Mouse (Mus musculus): Measurements from ENCODE around the gene Nfkb1. TPM values are rescaled to one million over a fixed set of nuclear protein-coding genes. Genes with fewer than 3 reads are reported as not detected.
A peak's percentile ranks its signal among the peaks of the same experiment; 100 is the strongest.

The Nfkb1 gene
- polyA plus RNA-seq, 1 experiment from 2014 or later: 18.9 TPM

GRCm38 (mm10) chr3:135607660-135608473, 83.5 kb downstream of the Nfkb1 start:
- H3K9me3 ChIP-seq (replicated peaks; ENCODE audit: control insufficient read depth, low read length): no peaks in the 10 kb centered on the region
- WGBS: 93% methylated on average over 24 of the region's 24 CpGs
- no peaks in the 10 kb centered on the region for H3K27me3 ChIP-seq (ENCODE audit: control insufficient read depth, insufficient read depth, low read length)
- no peak overlapping the region for H3K27ac ChIP-seq (replicated peaks; ENCODE audit: low read depth, low read length)
- no peak for DNase-seq (ENCODE audit: low spot score)
- no peak overlapping the region for H3K4me2 ChIP-seq (ENCODE audit: low read depth, low read length)
- no peaks in the 10 kb centered on the region for H3K4me1 ChIP-seq (ENCODE audit: control insufficient read depth, insufficient read depth, low read length)
- no peak overlapping the region for H3K4me3 ChIP-seq (ENCODE audit: low read depth, low read length)
- no peak for ATAC-seq (replicated peaks; ENCODE audit: insufficient number of reproducible peaks, low FRiP score, low TSS enrichment, low read depth)
- H3K36me3 ChIP-seq (replicated peaks; ENCODE audit: control insufficient read depth, insufficient read depth, low read depth, low read length): no peaks in the 10 kb centered on the region; the same call in none of the 2 replicates
- no peak overlapping the region for H3K9ac ChIP-seq (replicated peaks; ENCODE audit: low read length)

DNA sequence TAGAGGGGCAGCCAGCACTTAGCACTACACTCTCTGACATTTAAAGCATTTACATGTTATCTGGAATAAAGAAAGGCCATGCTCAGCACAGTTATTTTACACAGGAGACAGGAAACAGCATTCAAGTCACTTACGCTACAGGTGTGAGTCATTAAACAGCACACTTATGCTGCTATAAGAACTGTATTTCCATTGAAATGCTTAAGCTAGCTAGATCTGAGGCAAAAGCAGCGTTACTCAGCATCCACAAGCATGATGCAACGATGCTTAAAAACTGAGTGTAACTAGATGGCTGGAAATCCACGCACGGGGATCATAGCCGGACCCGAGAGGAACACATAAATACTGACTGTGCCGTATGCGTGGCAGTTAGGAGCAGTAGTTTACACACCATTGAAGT, 84.3 kb downstream of the Nfkb1 start:
- no peaks in the 10 kb centered on the region for H3K27me3 ChIP-seq (ENCODE audit: control insufficient read depth, insufficient read depth, low read length)
- WGBS: 93% methylated on average over 9 of the region's 9 CpGs
- no peak for ATAC-seq (replicated peaks; ENCODE audit: insufficient number of reproducible peaks, low FRiP score, low TSS enrichment, low read depth)

GRCm38 (mm10) chr3:135606592-135606991, 84.8 kb downstream of the Nfkb1 start:
- Histone ChIP-seq H3K4me1 (ENCODE audit: control insufficient read depth, insufficient read depth, low read length) (no peaks in the 10 kb centered on the region), H3K27me3 (ENCODE audit: control insufficient read depth, insufficient read depth, low read length) (no peaks in the 10 kb centered on the region), H3K36me3 (replicated peaks; ENCODE audit: control insufficient read depth, insufficient read depth, low read depth, low read length) (no peaks in the 10 kb centered on the region; the same call in none of the 2 replicates), H3K4me3 (ENCODE audit: low read depth, low read length) (no peak overlapping the region), H3K4me2 (ENCODE audit: low read depth, low read length) (no peak overlapping the region), H3K9me3 (replicated peaks; ENCODE audit: control insufficient read depth, low read length) (no peaks in the 10 kb centered on the region), H3K9ac (replicated peaks; ENCODE audit: low read length) (no peak overlapping the region), H3K27ac (replicated peaks; ENCODE audit: low read depth, low read length) (no peak overlapping the region)
- WGBS: 88% methylated on average over 8 of the region's 8 CpGs
- ATAC-seq (replicated peaks; ENCODE audit: insufficient number of reproducible peaks, low FRiP score, low TSS enrichment, low read depth) (no peak), DNase-seq (ENCODE audit: low spot score) (no peak)

More for the DNA sequence above, 84.3 kb downstream of the Nfkb1 start:
- Histone ChIP-seq H3K9me3 (replicated peaks; ENCODE audit: control insufficient read depth, low read length) (no peaks in the 10 kb centered on the region), H3K4me1 (ENCODE audit: control insufficient read depth, insufficient read depth, low read length) (no peaks in the 10 kb centered on the region), H3K27ac (replicated peaks; ENCODE audit: low read depth, low read length) (no peak overlapping the region), H3K9ac (replicated peaks; ENCODE audit: low read length) (no peak overlapping the region), H3K4me2 (ENCODE audit: low read depth, low read length) (no peak overlapping the region), H3K4me3 (ENCODE audit: low read depth, low read length) (no peak overlapping the region), H3K36me3 (replicated peaks; ENCODE audit: control insufficient read depth, insufficient read depth, low read depth, low read length) (no peaks in the 10 kb centered on the region; the same call in none of the 2 replicates)
- DNase-seq (ENCODE audit: low spot score): no peak

DNA sequence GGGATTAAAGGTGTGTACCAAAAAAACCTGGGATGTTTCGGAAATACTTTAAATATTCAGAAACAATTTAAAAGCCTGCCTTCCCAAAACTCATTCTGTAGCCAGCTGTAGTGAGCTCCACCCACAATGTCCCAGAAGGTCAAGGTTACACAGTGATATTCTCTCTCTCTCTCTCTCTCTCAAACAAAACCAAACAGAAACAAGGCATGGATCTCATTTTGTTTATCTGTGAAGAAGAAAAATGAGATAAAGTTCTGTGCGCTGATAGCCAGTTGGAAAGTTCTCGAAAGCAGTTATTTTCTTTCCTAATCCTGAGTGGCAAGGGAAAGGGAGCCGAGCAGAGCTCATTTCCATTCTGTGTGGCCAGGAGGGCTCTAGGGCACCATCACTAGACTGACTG, 85.9 kb downstream of the Nfkb1 start:
- Histone ChIP-seq H3K4me2 (ENCODE audit: low read depth, low read length) (no peak overlapping the region), H3K27me3 (ENCODE audit: control insufficient read depth, insufficient read depth, low read length) (no peaks in the 10 kb centered on the region), H3K27ac (replicated peaks; ENCODE audit: low read depth, low read length) (no peak overlapping the region), H3K9me3 (replicated peaks; ENCODE audit: control insufficient read depth, low read length) (no peaks in the 10 kb centered on the region), H3K4me1 (ENCODE audit: control insufficient read depth, insufficient read depth, low read length) (no peaks in the 10 kb centered on the region), H3K4me3 (ENCODE audit: low read depth, low read length) (no peak overlapping the region), H3K9ac (replicated peaks; ENCODE audit: low read length) (no peak overlapping the region), H3K36me3 (replicated peaks; ENCODE audit: control insufficient read depth, insufficient read depth, low read depth, low read length) (no peaks in the 10 kb centered on the region; the same call in none of the 2 replicates)
- DNase-seq (ENCODE audit: low spot score): no peak
- 89% methylated on average over 4 of the region's 4 CpGs for WGBS
- no peak for ATAC-seq (replicated peaks; ENCODE audit: insufficient number of reproducible peaks, low FRiP score, low TSS enrichment, low read depth)

DNA sequence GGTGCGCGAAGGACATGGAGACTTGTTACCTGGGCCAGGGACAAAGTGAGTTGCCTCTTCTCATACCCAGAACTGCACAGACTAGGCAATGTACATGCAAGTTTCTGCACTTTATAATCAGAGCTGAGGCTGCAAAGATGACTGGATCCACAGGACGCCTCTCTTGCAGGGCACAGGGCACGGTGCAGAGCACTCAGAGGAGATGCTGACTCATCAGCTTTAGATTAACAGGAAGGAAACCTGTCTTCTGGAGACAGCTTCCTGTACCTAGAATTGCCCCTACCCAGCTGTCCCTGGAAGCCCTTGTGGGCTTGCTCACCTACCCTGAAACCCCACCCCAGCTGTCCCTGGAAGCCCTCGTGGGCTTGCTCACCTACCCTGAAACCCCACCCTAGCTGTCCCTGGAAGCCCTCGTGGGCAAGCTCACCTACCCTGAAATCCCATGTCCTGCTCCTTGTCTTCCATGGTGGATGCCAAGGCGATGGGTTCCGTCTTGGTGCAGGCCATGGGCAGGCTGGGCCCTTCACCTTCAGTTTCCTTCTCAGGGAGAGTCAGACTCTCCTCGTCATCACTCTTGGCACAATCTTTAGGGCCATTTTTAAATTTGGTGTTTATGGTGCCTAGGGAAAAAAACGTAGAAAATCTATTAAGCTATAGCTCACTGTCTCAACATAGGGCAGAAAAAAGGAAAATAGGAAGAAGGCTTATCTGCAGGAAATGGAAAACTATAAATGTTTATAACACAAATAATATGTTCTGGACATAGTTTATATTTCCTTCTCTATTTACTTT, 86.5 kb downstream of the Nfkb1 start:
- ATAC-seq (replicated peaks; ENCODE audit: insufficient number of reproducible peaks, low FRiP score, low TSS enrichment, low read depth) (no peak), DNase-seq (ENCODE audit: low spot score) (no peak)
- 88% methylated on average over 10 of the region's 10 CpGs for WGBS
- Histone ChIP-seq H3K27me3 (ENCODE audit: control insufficient read depth, insufficient read depth, low read length) (no peaks in the 10 kb centered on the region), H3K9ac (replicated peaks; ENCODE audit: low read length) (no peak overlapping the region), H3K9me3 (replicated peaks; ENCODE audit: control insufficient read depth, low read length) (no peaks in the 10 kb centered on the region), H3K4me2 (ENCODE audit: low read depth, low read length) (no peak overlapping the region), H3K4me3 (ENCODE audit: low read depth, low read length) (no peak overlapping the region), H3K36me3 (replicated peaks; ENCODE audit: control insufficient read depth, insufficient read depth, low read depth, low read length) (no peaks in the 10 kb centered on the region; the same call in none of the 2 replicates), H3K27ac (replicated peaks; ENCODE audit: low read depth, low read length) (no peak overlapping the region), H3K4me1 (ENCODE audit: control insufficient read depth, insufficient read depth, low read length) (no peaks in the 10 kb centered on the region)

GRCm38 (mm10) chr3:135602731-135603130, 88.6 kb downstream of the Nfkb1 start:
- WGBS: 84% methylated on average over 10 of the region's 10 CpGs
- Histone ChIP-seq H3K4me2 (ENCODE audit: low read depth, low read length) (no peak overlapping the region), H3K4me1 (ENCODE audit: control insufficient read depth, insufficient read depth, low read length) (no peaks in the 10 kb centered on the region), H3K9me3 (replicated peaks; ENCODE audit: control insufficient read depth, low read length) (no peaks in the 10 kb centered on the region), H3K27me3 (ENCODE audit: control insufficient read depth, insufficient read depth, low read length) (no peaks in the 10 kb centered on the region), H3K27ac (replicated peaks; ENCODE audit: low read depth, low read length) (no peak overlapping the region), H3K4me3 (ENCODE audit: low read depth, low read length) (no peak overlapping the region), H3K9ac (replicated peaks; ENCODE audit: low read length) (no peak overlapping the region), H3K36me3 (replicated peaks; ENCODE audit: control insufficient read depth, insufficient read depth, low read depth, low read length) (no peaks in the 10 kb centered on the region; the same call in none of the 2 replicates)
- DNase-seq (ENCODE audit: low spot score) (no peak), ATAC-seq (replicated peaks; ENCODE audit: insufficient number of reproducible peaks, low FRiP score, low TSS enrichment, low read depth) (no peak)

DNA sequence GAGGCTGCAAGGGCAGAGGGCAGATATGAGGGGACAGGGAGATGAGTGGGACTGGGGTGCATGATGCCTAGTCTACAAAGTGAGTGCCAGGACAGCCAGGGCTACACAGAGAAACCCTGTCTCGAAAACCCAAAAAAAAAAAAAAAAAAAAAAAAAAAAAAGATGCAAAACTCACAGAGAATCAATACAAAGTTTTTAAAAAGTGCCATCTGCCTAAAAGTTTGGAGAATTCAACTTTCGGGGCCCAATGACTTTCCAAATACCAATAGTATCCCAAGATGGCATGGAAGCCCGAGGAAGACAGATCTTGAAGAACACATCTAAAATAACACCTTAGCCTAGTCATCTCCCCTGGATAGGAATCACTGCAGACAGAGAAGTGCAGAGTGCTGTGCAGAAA, 93.0 kb downstream of the Nfkb1 start:
- Histone ChIP-seq H3K4me1 (ENCODE audit: control insufficient read depth, insufficient read depth, low read length) (no peaks in the 10 kb centered on the region), H3K9ac (replicated peaks; ENCODE audit: low read length) (no peak overlapping the region), H3K36me3 (replicated peaks; ENCODE audit: control insufficient read depth, insufficient read depth, low read depth, low read length) (0 out of 2 replicates have a peak, but pooled peaks cover 2% of the 10 kb centered on the region), H3K27ac (replicated peaks; ENCODE audit: low read depth, low read length) (no peak overlapping the region), H3K4me3 (ENCODE audit: low read depth, low read length) (no peak overlapping the region), H3K27me3 (ENCODE audit: control insufficient read depth, insufficient read depth, low read length) (no peaks in the 10 kb centered on the region), H3K9me3 (replicated peaks; ENCODE audit: control insufficient read depth, low read length) (no peaks in the 10 kb centered on the region), H3K4me2 (ENCODE audit: low read depth, low read length) (no peak overlapping the region)
- WGBS: 79% methylated on average over 3 of the region's 3 CpGs
- ATAC-seq (replicated peaks; ENCODE audit: insufficient number of reproducible peaks, low FRiP score, low TSS enrichment, low read depth) (no peak), DNase-seq (ENCODE audit: low spot score) (no peak)

GRCm38 (mm10) chr3:135597014-135597413, 94.3 kb downstream of the Nfkb1 start:
- H3K27ac ChIP-seq (replicated peaks; ENCODE audit: low read depth, low read length): 0 out of 2 replicates have a peak overlapping the region, but pooled peaks have one; percentile 20
- WGBS: 64% methylated on average over 4 of the region's 4 CpGs
- H3K36me3 ChIP-seq (replicated peaks; ENCODE audit: control insufficient read depth, insufficient read depth, low read depth, low read length): 0 out of 2 replicates have a peak, but pooled peaks cover 2% of the 10 kb centered on the region
- H3K4me1 ChIP-seq (ENCODE audit: control insufficient read depth, insufficient read depth, low read length): no peaks in the 10 kb centered on the region
- no peaks in the 10 kb centered on the region for H3K27me3 ChIP-seq (ENCODE audit: control insufficient read depth, insufficient read depth, low read length)
- no peak overlapping the region for H3K9ac ChIP-seq (replicated peaks; ENCODE audit: low read length)
- no peak overlapping the region for H3K4me2 ChIP-seq (ENCODE audit: low read depth, low read length)
- H3K9me3 ChIP-seq (replicated peaks; ENCODE audit: control insufficient read depth, low read length): no peaks in the 10 kb centered on the region
- ATAC-seq (replicated peaks; ENCODE audit: insufficient number of reproducible peaks, low FRiP score, low TSS enrichment, low read depth) (no peak), DNase-seq (ENCODE audit: low spot score) (no peak)
- H3K4me3 ChIP-seq (ENCODE audit: low read depth, low read length): no peak overlapping the region

Measured in embryonic facial prominence, embryonic 11.5 days (tissue).